Mouse (Mus musculus) myocyte (in vitro differentiated cells): ENCODE results near the gene Rrp15.

Experiments
- CEBPB ChIP-seq: IDR thresholded peaks from 2 replicates; pipeline ENCODE4 v1.6.1; 2011; ENCODE audit warnings: mild to moderate bottlenecking, moderate library complexity; ENCODE audit not compliant: poor library complexity, insufficient read depth, severe bottlenecking
- MAX ChIP-seq: IDR thresholded peaks from one replicate; pipeline ENCODE4 v1.6.1; 2011; ENCODE audit warnings: low read depth, mild to moderate bottlenecking, control low read depth
- MYOD1 ChIP-seq, 3 experiments: IDR thresholded peaks; one replicate each; pipeline ENCODE4 v1.6.1; 2011; ENCODE audit warnings: control low read depth in 2 of 3, low read depth in 2 of 3, mild to moderate bottlenecking in 2 of 3, moderate library complexity in 1 of 3; ENCODE audit not compliant: insufficient read length in 2 of 3, control insufficient read depth in 1 of 3
- MYOG ChIP-seq, 3 experiments: IDR thresholded peaks; one replicate each; pipeline ENCODE4 v1.6.1; 2011; ENCODE audit warnings: control low read depth in 2 of 3, low read depth in 2 of 3, mild to moderate bottlenecking in 2 of 3; ENCODE audit not compliant: insufficient read length in 2 of 3, control insufficient read depth in 1 of 3, insufficient read depth in 1 of 3
- POLR2A ChIP-seq: IDR thresholded peaks from one replicate; pipeline ENCODE4 v1.6.1; 2011; ENCODE audit warnings: low read depth, mild to moderate bottlenecking, control low read depth, moderate library complexity; ENCODE audit not compliant: insufficient read length
- POLR2AphosphoS2 ChIP-seq: IDR thresholded peaks from one replicate; pipeline ENCODE4 v1.6.1; 2011; ENCODE audit warnings: low read depth, control low read depth; ENCODE audit not compliant: insufficient read length
- USF1 ChIP-seq: IDR thresholded peaks from one replicate; pipeline ENCODE4 v1.6.1; 2011; ENCODE audit warnings: low read depth, mild to moderate bottlenecking, control low read depth, moderate library complexity

DNA sequence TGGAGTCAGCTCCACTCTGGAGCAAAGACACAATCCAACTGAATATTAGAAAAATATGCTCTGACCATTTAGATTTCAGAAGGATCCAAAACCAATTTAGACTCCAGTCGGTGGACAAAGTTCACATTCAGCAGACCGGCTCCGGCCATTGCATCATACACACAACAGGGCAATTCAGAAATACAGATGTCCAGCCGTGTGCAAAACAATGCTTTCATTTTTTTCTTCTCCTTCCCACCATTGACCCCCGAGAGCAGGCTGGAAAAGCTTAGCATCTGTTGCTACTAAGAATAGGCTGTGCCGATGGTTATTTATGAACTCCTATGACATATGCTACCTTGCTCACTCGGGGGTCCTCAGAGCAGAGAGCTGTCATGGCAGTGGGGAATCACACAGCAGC lies 66.6 kb downstream of the Rrp15 start:
- TF ChIP-seq MYOD1 (IDR thresholded peaks at IDR 0.05; ENCODE audit: control insufficient read depth in 1 of 3, insufficient read length in 2 of 3, low read depth in 2 of 3) (peak in 2 of 3 experiments; percentile 5 to 25), POLR2A (no peak), USF1 (no peak), MAX (no peak), POLR2AphosphoS2 (no peak), MYOG (IDR thresholded peaks at IDR 0.05; ENCODE audit: control insufficient read depth in 1 of 3, insufficient read depth in 1 of 3, insufficient read length in 2 of 3, low read depth in 2 of 3) (peak in 1 of 3 experiments; percentile 5), CEBPB (peak; percentile 57; the same call in 1 of the 2 replicates)
